Mouse (Mus musculus): Measurements from ENCODE around the gene Pbx3. TPM values are rescaled to one million over a fixed set of nuclear protein-coding genes. Genes with fewer than 3 reads are reported as not detected.

The Pbx3 gene
- polyA plus RNA-seq, 1 experiment from 2014 or later = 56.6 TPM

GRCm38 (mm10) chr2:34279726-34280125 lies 93.2 kb downstream of the Pbx3 start:
- H3K36me3 ChIP-seq = no peaks in the 10 kb centered on the region
- 48% methylated on average over 6 of the region's 6 CpGs for WGBS
- H3K27me3 ChIP-seq (ENCODE audit: insufficient read depth, poor library complexity, severe bottlenecking) = no peaks in the 10 kb centered on the region
- no peak for DNase-seq (ENCODE audit: low spot score)
- H3K4me3 ChIP-seq = no peak overlapping the region
- H3K9me3 ChIP-seq = no peaks in the 10 kb centered on the region
- H3K4me1 ChIP-seq (replicated peaks) = peaks cover 33% of the 10 kb centered on the region
- H3K27ac ChIP-seq = peak overlapping the region; percentile 66

- Histone ChIP-seq H3K36me3 (no peaks in the 10 kb centered on the region), H3K9me3 (no peaks in the 10 kb centered on the region), H3K4me1 (replicated peaks) (peaks cover 25% of the 10 kb centered on the region), H3K27ac (no peak overlapping the region), H3K4me3 (no peak overlapping the region), H3K27me3 (ENCODE audit: insufficient read depth, poor library complexity, severe bottlenecking) (no peaks in the 10 kb centered on the region)
- no peak for DNase-seq (ENCODE audit: low spot score)
- 87% methylated on average over 10 of the region's 10 CpGs for WGBS
Measured at GRCm38 (mm10) chr2:34275630-34276193, 97.2 kb downstream of the Pbx3 start.

- DNase-seq (ENCODE audit: low spot score) = no peak
- peaks cover 42% of the 10 kb centered on the region for H3K4me1 ChIP-seq (replicated peaks)
- H3K4me3 ChIP-seq = no peak overlapping the region
- no peaks in the 10 kb centered on the region for H3K9me3 ChIP-seq
- H3K36me3 ChIP-seq = peaks cover 4% of the 10 kb centered on the region; the same call in 1 of the 2 replicates
- H3K27me3 ChIP-seq (ENCODE audit: insufficient read depth, poor library complexity, severe bottlenecking) = no peaks in the 10 kb centered on the region
- H3K27ac ChIP-seq = no peak overlapping the region
Measured at GRCm38 (mm10) chr2:34262046-34262445, 110.9 kb downstream of the Pbx3 start.

- 31% methylated on average over 4 of the region's 4 CpGs for WGBS
- DNase-seq (ENCODE audit: low spot score) = peak; percentile 43
- Histone ChIP-seq H3K4me1 (replicated peaks) (peaks cover 42% of the 10 kb centered on the region), H3K27ac (peak overlapping the region; percentile 53; the same call in 1 of the 2 replicates), H3K4me3 (no peak overlapping the region), H3K9me3 (no peaks in the 10 kb centered on the region), H3K36me3 (peaks cover 4% of the 10 kb centered on the region; the same call in 1 of the 2 replicates), H3K27me3 (ENCODE audit: insufficient read depth, poor library complexity, severe bottlenecking) (no peaks in the 10 kb centered on the region)
Measured at GRCm38 (mm10) chr2:34260653-34261076, 112.3 kb downstream of the Pbx3 start.

- H3K4me3 ChIP-seq = no peak overlapping the region
- WGBS = 83% methylated on average over 2 of the region's 2 CpGs
- no peak overlapping the region for H3K27ac ChIP-seq
- DNase-seq (ENCODE audit: low spot score) = no peak
- no peaks in the 10 kb centered on the region for H3K9me3 ChIP-seq
- H3K36me3 ChIP-seq = peaks cover 4% of the 10 kb centered on the region; the same call in 1 of the 2 replicates
- peaks cover 53% of the 10 kb centered on the region for H3K4me1 ChIP-seq (replicated peaks)
- no peaks in the 10 kb centered on the region for H3K27me3 ChIP-seq (ENCODE audit: insufficient read depth, poor library complexity, severe bottlenecking)
Measured at GRCm38 (mm10) chr2:34258256-34258655, 114.7 kb downstream of the Pbx3 start.

- 0 out of 2 replicates have a peak overlapping the region, but pooled peaks have one; percentile 53 for H3K27ac ChIP-seq
- H3K4me1 ChIP-seq (replicated peaks) = peaks cover 59% of the 10 kb centered on the region
- 90% methylated on average over 2 of the region's 2 CpGs for WGBS
- no peak for DNase-seq (ENCODE audit: low spot score)
- H3K36me3 ChIP-seq = peaks cover 4% of the 10 kb centered on the region; the same call in 1 of the 2 replicates
- no peaks in the 10 kb centered on the region for H3K9me3 ChIP-seq
- no peak overlapping the region for H3K4me3 ChIP-seq
- no peaks in the 10 kb centered on the region for H3K27me3 ChIP-seq (ENCODE audit: insufficient read depth, poor library complexity, severe bottlenecking)
Measured at GRCm38 (mm10) chr2:34257611-34258010, 115.3 kb downstream of the Pbx3 start.

GRCm38 (mm10) chr2:34256000-34256553 lies 116.9 kb downstream of the Pbx3 start:
- 90% methylated on average over 6 of the region's 6 CpGs for WGBS
- H3K36me3 ChIP-seq = no peaks in the 10 kb centered on the region

GRCm38 (mm10) chr2:34253627-34254026 lies 119.3 kb downstream of the Pbx3 start:
- Histone ChIP-seq H3K27me3 (ENCODE audit: insufficient read depth, poor library complexity, severe bottlenecking) (no peaks in the 10 kb centered on the region), H3K27ac (peak overlapping the region; percentile 35; the same call in 1 of the 2 replicates), H3K4me3 (no peak overlapping the region), H3K4me1 (replicated peaks) (peaks cover 63% of the 10 kb centered on the region), H3K36me3 (no peaks in the 10 kb centered on the region), H3K9me3 (no peaks in the 10 kb centered on the region)
- 34% methylated on average over 1 of the region's 1 CpGs for WGBS
- no peak for DNase-seq (ENCODE audit: low spot score)

More at GRCm38 (mm10) chr2:34256000-34256553, 116.9 kb downstream of the Pbx3 start:
- H3K27me3 ChIP-seq (ENCODE audit: insufficient read depth, poor library complexity, severe bottlenecking) = no peaks in the 10 kb centered on the region
- H3K4me1 ChIP-seq (replicated peaks) = peaks cover 58% of the 10 kb centered on the region
- H3K27ac ChIP-seq = no peak overlapping the region
- no peak for DNase-seq (ENCODE audit: low spot score)
- no peak overlapping the region for H3K4me3 ChIP-seq
- no peaks in the 10 kb centered on the region for H3K9me3 ChIP-seq

GRCm38 (mm10) chr2:34253111-34253510 lies 119.8 kb downstream of the Pbx3 start:
- WGBS = 43% methylated on average over 1 of the region's 1 CpGs
- DNase-seq (ENCODE audit: low spot score) = no peak
- Histone ChIP-seq H3K4me1 (replicated peaks) (peaks cover 64% of the 10 kb centered on the region), H3K27me3 (ENCODE audit: insufficient read depth, poor library complexity, severe bottlenecking) (no peaks in the 10 kb centered on the region), H3K9me3 (no peaks in the 10 kb centered on the region), H3K36me3 (no peaks in the 10 kb centered on the region), H3K27ac (peak overlapping the region; percentile 35), H3K4me3 (no peak overlapping the region)

GRCm38 (mm10) chr2:34252286-34252685 lies 120.7 kb downstream of the Pbx3 start:
- Histone ChIP-seq H3K4me1 (replicated peaks) (peaks cover 58% of the 10 kb centered on the region), H3K27ac (peak overlapping the region; percentile 35; the same call in 1 of the 2 replicates), H3K9me3 (no peaks in the 10 kb centered on the region), H3K4me3 (no peak overlapping the region), H3K27me3 (ENCODE audit: insufficient read depth, poor library complexity, severe bottlenecking) (no peaks in the 10 kb centered on the region), H3K36me3 (no peaks in the 10 kb centered on the region)
- no peak for DNase-seq (ENCODE audit: low spot score)
- WGBS = 55% methylated on average over 3 of the region's 3 CpGs

GRCm38 (mm10) chr2:34249961-34250658 lies 122.8 kb downstream of the Pbx3 start:
- no peaks in the 10 kb centered on the region for H3K9me3 ChIP-seq
- WGBS = 4% methylated on average over 18 of the region's 18 CpGs
- H3K27me3 ChIP-seq (ENCODE audit: insufficient read depth, poor library complexity, severe bottlenecking) = no peaks in the 10 kb centered on the region
- peak overlapping the region; percentile 93 for H3K27ac ChIP-seq
- H3K36me3 ChIP-seq = no peaks in the 10 kb centered on the region
- no peak for DNase-seq (ENCODE audit: low spot score)
- H3K4me3 ChIP-seq = peak overlapping the region; percentile 63
- H3K4me1 ChIP-seq (replicated peaks) = peaks cover 70% of the 10 kb centered on the region

GRCm38 (mm10) chr2:34249141-34249960 lies 123.6 kb downstream of the Pbx3 start:
- Histone ChIP-seq H3K27ac (peak overlapping the region; percentile 93), H3K4me3 (peak overlapping the region; percentile 63), H3K9me3 (no peaks in the 10 kb centered on the region), H3K4me1 (replicated peaks) (peaks cover 70% of the 10 kb centered on the region), H3K27me3 (ENCODE audit: insufficient read depth, poor library complexity, severe bottlenecking) (no peaks in the 10 kb centered on the region), H3K36me3 (no peaks in the 10 kb centered on the region)
- peak; percentile 90 for DNase-seq (ENCODE audit: low spot score)
- 1% methylated on average over 15 of the region's 15 CpGs for WGBS
